Mouse (Mus musculus) granulocyte monocyte progenitor cell, adult 5-6 weeks (primary cell): Measurements from ENCODE around the gene Mpig6b. TPM values are rescaled to one million over a fixed set of nuclear protein-coding genes. Genes with fewer than 3 reads are reported as not detected.

ENCODE experiments used
- ATAC-seq: replicated peaks from 2 replicates; pipeline ENCODE4 v1.8.0; 2016; ENCODE audit warnings: mild to moderate bottlenecking, moderate TSS enrichment, inconsistent platforms; ENCODE audit not compliant: poor library complexity, severe bottlenecking
- total RNA-seq, 2 experiments: library from RNA; stranded (forward) in 1 of 2; stranded (reverse) in 1 of 2; fragments of 200-712, 200-1000 nt in 1 of 2; fragments of >200 nt in 1 of 2; fragmentation: Nextera tagmentation in 1 of 2; gene quantifications; 2 replicates each; pipeline ENCODE4 v1.2.3; 2014 to 2017

The Mpig6b gene
- total RNA-seq, 2 experiments from 2014 or later = not detected

GRCm38 (mm10) chr17:35088825-35089644 is 23.1 kb upstream of the Mpig6b start, which contains the start of gene Abhd16a:
Abhd16a (plus strand) TSS chr17:35089263.
- ATAC-seq = peak; percentile 95

GRCm38 (mm10) chr17:35088151-35088550 is 22.2 kb upstream of the Mpig6b start:
- ATAC-seq = no peak

GRCm38 (mm10) chr17:35085208-35085865 is 19.4 kb upstream of the Mpig6b start, which contains the start of gene Ly6g6f:
Ly6g6f (minus strand) TSS chr17:35085610.
- ATAC-seq = no peak

- ATAC-seq = no peak
These were observed 18.0 kb upstream of the Mpig6b start for GRCm38 (mm10) chr17:35083929-35084497.

- ATAC-seq = no peak
These were observed 17.0 kb upstream of the Mpig6b start for GRCm38 (mm10) chr17:35082841-35083576.

GRCm38 (mm10) chr17:35080710-35081109 is 14.7 kb upstream of the Mpig6b start:
- ATAC-seq = no peak

- ATAC-seq = no peak
These were observed 14.3 kb upstream of the Mpig6b start for GRCm38 (mm10) chr17:35080248-35080647.

GRCm38 (mm10) chr17:35079778-35080177 is 13.8 kb upstream of the Mpig6b start:
- peak; percentile 54 for ATAC-seq

- peak; percentile 73 for ATAC-seq
These were observed 11.8 kb upstream of the Mpig6b start, which contains the start of gene Ly6g6d for GRCm38 (mm10) chr17:35077786-35078233. Ly6g6d (minus strand) TSS chr17:35078065.

GRCm38 (mm10) chr17:35077285-35077684 is 11.3 kb upstream of the Mpig6b start:
- no peak for ATAC-seq

GRCm38 (mm10) chr17:35076507-35077176 is 10.7 kb upstream of the Mpig6b start, which contains the start of gene Ly6g6e:
Ly6g6e (plus strand) TSS chr17:35076902.
- ATAC-seq = no peak

GRCm38 (mm10) chr17:35074097-35074496 is 8.1 kb upstream of the Mpig6b start:
- peak; percentile 49 for ATAC-seq

GRCm38 (mm10) chr17:35071454-35071853 is 5.5 kb upstream of the Mpig6b start:
- no peak for ATAC-seq

GRCm38 (mm10) chr17:35070556-35071229 is 4.7 kb upstream of the Mpig6b start:
- ATAC-seq = no peak

- no peak for ATAC-seq
These were observed 2.4 kb upstream of the Mpig6b start for GRCm38 (mm10) chr17:35068213-35068914.

GRCm38 (mm10) chr17:35064951-35065947 is 735 bp downstream of the Mpig6b start, which contains the start of gene Ly6g6c:
Ly6g6c (plus strand) TSS chr17:35065388.
- peak; percentile 36 for ATAC-seq

GRCm38 (mm10) chr17:35064378-35064877 is 1.6 kb downstream of the Mpig6b start:
- ATAC-seq = no peak
